Mouse (Mus musculus) ES-E14 (cell line): ENCODE measurements around the gene Lrmp.
A peak's percentile ranks its signal among the peaks of the same experiment; 100 is the strongest.

ENCODE experiments used
- CHD2 ChIP-seq: IDR thresholded peaks from 2 replicates; pipeline ENCODE4 v1.6.1; 2014; ENCODE audit warnings: mild to moderate bottlenecking, low read depth, low read length, inconsistent platforms
- HCFC1 ChIP-seq: IDR thresholded peaks from 2 replicates; pipeline ENCODE4 v1.6.1; 2012; ENCODE audit warnings: low read length, inconsistent platforms, borderline replicate concordance; ENCODE audit not compliant: insufficient read depth

GRCm38 (mm10) chr6:145094431-145094830 is 21.0 kb upstream of the Lrmp start:
- no peak for TF ChIP-seq HCFC1
- TF ChIP-seq CHD2: 0 out of 2 replicates have a peak, but pooled peaks have one; percentile 42
